Mouse (Mus musculus) forebrain, embryonic 13.5 days (tissue): Measurements from ENCODE around the gene Golga4. TPM values are rescaled to one million over a fixed set of nuclear protein-coding genes. Genes with fewer than 3 reads are reported as not detected.

Experiments used
- ATAC-seq: fragments of 200-750 bp; cut with Nextera tagmentation; 2 replicates; pipeline ENCODE4 v1.8.0; 2017
- H3K27ac ChIP-seq: fragments of 300-500 bp; sonication (generic); 2 replicates; pipeline ENCODE4 v1.5.1; 2015; ENCODE audit warnings: inconsistent platforms, mild to moderate bottlenecking, moderate library complexity
- H3K27me3 ChIP-seq: fragments of 300-500 bp; sonication (generic); 2 replicates; pipeline ENCODE4 v1.6.1; 2015; ENCODE audit warnings: mild to moderate bottlenecking, inconsistent platforms
- H3K36me3 ChIP-seq: fragments of 300-500 bp; sonication (generic); 2 replicates; pipeline ENCODE4 v1.6.1; 2015; ENCODE audit warnings: mild to moderate bottlenecking, inconsistent platforms; ENCODE audit not compliant: poor library complexity, severe bottlenecking
- H3K4me1 ChIP-seq: fragments of 300-500 bp; sonication (generic); 2 replicates; pipeline ENCODE4 v1.6.1; 2015; ENCODE audit warnings: inconsistent platforms
- H3K4me2 ChIP-seq: fragments of 300-500 bp; sonication (generic); 2 replicates; pipeline ENCODE4 v1.6.1; 2015; ENCODE audit warnings: inconsistent platforms, mild to moderate bottlenecking, moderate library complexity
- H3K4me3 ChIP-seq: fragments of 300-500 bp; sonication (generic); 2 replicates; pipeline ENCODE4 v1.5.1; 2015; ENCODE audit warnings: mild to moderate bottlenecking, inconsistent platforms
- H3K9ac ChIP-seq: fragments of 300-500 bp; sonication (generic); 2 replicates; pipeline ENCODE4 v1.6.1; 2015; ENCODE audit warnings: mild to moderate bottlenecking, inconsistent platforms
- H3K9me3 ChIP-seq: fragments of 300-500 bp; sonication (generic); replicated peaks from 2 replicates; pipeline ENCODE4 v1.6.1; 2016; ENCODE audit warnings: inconsistent platforms
- WGBS: fragments of 180-500 bp; shearing (Covaris S2); methylation state at CpG from one replicate; pipeline ENCODE4 v1.1.7; 2015; 5-methylcytosine and 5-hydroxymethylcytosine counted together
- polyA plus RNA-seq: library from polyadenylated mRNA; unstranded; fragments of >200 nt; fragmentation: Nextera tagmentation; extraction: Ambion mirVana; gene quantifications from 2 replicates; pipeline ENCODE4 v1.2.1, GENCODE M21; 2015

Golga4 gene
- polyA plus RNA-seq, 1 experiment from 2014 or later: 54.3 TPM

- no peak overlapping the region for H3K27ac ChIP-seq
- WGBS: 93% methylated on average over 6 of the region's 6 CpGs
- H3K9ac ChIP-seq: no peak overlapping the region
- H3K36me3 ChIP-seq: no peaks in the 10 kb centered on the region
- no peaks in the 10 kb centered on the region for H3K9me3 ChIP-seq
- H3K4me2 ChIP-seq: no peak overlapping the region
- H3K4me3 ChIP-seq: no peak overlapping the region
- no peaks in the 10 kb centered on the region for H3K27me3 ChIP-seq
- ATAC-seq: no peak
- H3K4me1 ChIP-seq: no peaks in the 10 kb centered on the region; the same call in 1 of the 2 replicates
Measured at GRCm38 (mm10) chr9:118621691-118622090, 115.6 kb downstream of the Golga4 start.

- ATAC-seq: no peak
- H3K27me3 ChIP-seq: no peaks in the 10 kb centered on the region
- H3K4me2 ChIP-seq: no peak overlapping the region
- 89% methylated on average over 18 of the region's 18 CpGs for WGBS
- no peak overlapping the region for H3K9ac ChIP-seq
- H3K27ac ChIP-seq: no peak overlapping the region
- no peak overlapping the region for H3K4me3 ChIP-seq
- no peaks in the 10 kb centered on the region for H3K36me3 ChIP-seq
- no peaks in the 10 kb centered on the region for H3K9me3 ChIP-seq
- H3K4me1 ChIP-seq: no peaks in the 10 kb centered on the region; the same call in 1 of the 2 replicates
Measured at GRCm38 (mm10) chr9:118622376-118623166, 116.5 kb downstream of the Golga4 start.

- Histone ChIP-seq H3K4me3 (no peak overlapping the region), H3K4me2 (no peak overlapping the region), H3K9me3 (no peaks in the 10 kb centered on the region), H3K9ac (no peak overlapping the region), H3K27ac (no peak overlapping the region), H3K4me1 (no peaks in the 10 kb centered on the region; the same call in 1 of the 2 replicates), H3K36me3 (no peaks in the 10 kb centered on the region), H3K27me3 (no peaks in the 10 kb centered on the region)
- no peak for ATAC-seq
- 76% methylated on average over 9 of the region's 9 CpGs for WGBS
Measured at GRCm38 (mm10) chr9:118623483-118623882, 117.4 kb downstream of the Golga4 start.

GRCm38 (mm10) chr9:118624146-118624545 lies 118.1 kb downstream of the Golga4 start:
- 28% methylated on average over 7 of the region's 7 CpGs for WGBS
- Histone ChIP-seq H3K27ac (no peak overlapping the region), H3K9me3 (no peaks in the 10 kb centered on the region), H3K9ac (no peak overlapping the region), H3K4me2 (no peak overlapping the region), H3K36me3 (no peaks in the 10 kb centered on the region), H3K27me3 (no peaks in the 10 kb centered on the region), H3K4me1 (no peaks in the 10 kb centered on the region; the same call in 1 of the 2 replicates), H3K4me3 (no peak overlapping the region)
- no peak for ATAC-seq

- no peak overlapping the region for H3K27ac ChIP-seq
- no peak overlapping the region for H3K4me2 ChIP-seq
- H3K4me1 ChIP-seq: no peaks in the 10 kb centered on the region
- no peak overlapping the region for H3K4me3 ChIP-seq
- 65% methylated on average over 6 of the region's 6 CpGs for WGBS
- no peaks in the 10 kb centered on the region for H3K9me3 ChIP-seq
- no peaks in the 10 kb centered on the region for H3K27me3 ChIP-seq
- no peak for ATAC-seq
- no peak overlapping the region for H3K9ac ChIP-seq
- H3K36me3 ChIP-seq: no peaks in the 10 kb centered on the region
Measured at GRCm38 (mm10) chr9:118629763-118630379, 123.8 kb downstream of the Golga4 start.

Other genes starting within 250 kb of the Golga4 start
- gene Eomes, start 28.1 kb upstream of the Golga4 start, polyA plus RNA-seq: 24.4 and 30.7 TPM in 2 replicates
- 0.48 and 0.55 TPM in 2 replicates for gene Itga9, start 100.4 kb downstream of the Golga4 start, polyA plus RNA-seq